Mouse (Mus musculus) brain, adult 10 weeks (tissue): ENCODE results near the gene Dync1h1. TPM values are rescaled to one million over a fixed set of nuclear protein-coding genes. Genes with fewer than 3 reads are reported as not detected.

Experiments
- polyA plus RNA-seq: library from polyadenylated mRNA; stranded (reverse); fragments of 350-450 nt; fragmentation: Illumina TruSeq; extraction: RNeasy Lipid Tissue Mini Kit (QIAGEN cat#74804); gene quantifications from one replicate; pipeline ENCODE4 v1.2.3, GENCODE M21; 2015; ENCODE audit warnings: low read depth, low replicate concordance

The Dync1h1 gene
- polyA plus RNA-seq: 174 TPM

GRCm38 (mm10) chr12:110601241-110602218 lies at the start of gene Dync1h1:
Gene Dync1h1 (plus strand): TSS chr12:110601452.

GRCm38 (mm10) chr12:110682561-110683299 lies 81.5 kb downstream of the Dync1h1 start, which contains the start of gene 1700001K19Rik:
Gene 1700001K19Rik (minus strand): TSS chr12:110682619.

GRCm38 (mm10) chr12:110702556-110702955 lies 101.3 kb downstream of the Dync1h1 start, which contains the start of gene Hsp90aa1:
Gene Hsp90aa1 (minus strand): TSS chr12:110702728.

Other genes with a start within 250 kb of the Dync1h1 start
- 247 TPM for gene Ppp2r5c, start 154.3 kb upstream of the Dync1h1 start, polyA plus RNA-seq
- gene 1700001K19Rik, start 81.2 kb downstream of the Dync1h1 start, polyA plus RNA-seq: not detected
- gene Hsp90aa1, start 101.3 kb downstream of the Dync1h1 start, polyA plus RNA-seq: 984 TPM
- 29.1 TPM for gene Wdr20, start 136.5 kb downstream of the Dync1h1 start, polyA plus RNA-seq
- gene Mok, start 239.5 kb downstream of the Dync1h1 start, polyA plus RNA-seq: 10.5 TPM
- gene Zfp839, start 248.8 kb downstream of the Dync1h1 start, polyA plus RNA-seq: 6.4 TPM